Mouse (Mus musculus) CD4-positive, CD25-positive, alpha-beta regulatory T cell, adult 2 months (primary cell): ENCODE data around the gene Prdx4.
"Not testable (repeated sequence)": the region's sequence is repeated elsewhere in the genome, so short reads cannot be mapped to it uniquely, and the experiment has no call there.

Experiments used
- DNase-seq: peaks from one replicate; pipeline ENCODE4 v3.0.0-alpha.2; 2012; ENCODE audit warnings: low read depth, low spot score

Gene Prdx4

GRCm38 (mm10) chrX:155340654-155341053 is at the start of gene Prdx4:
Prdx4 (minus strand) TSS chrX:155340754.
- DNase-seq = no peak

DNA sequence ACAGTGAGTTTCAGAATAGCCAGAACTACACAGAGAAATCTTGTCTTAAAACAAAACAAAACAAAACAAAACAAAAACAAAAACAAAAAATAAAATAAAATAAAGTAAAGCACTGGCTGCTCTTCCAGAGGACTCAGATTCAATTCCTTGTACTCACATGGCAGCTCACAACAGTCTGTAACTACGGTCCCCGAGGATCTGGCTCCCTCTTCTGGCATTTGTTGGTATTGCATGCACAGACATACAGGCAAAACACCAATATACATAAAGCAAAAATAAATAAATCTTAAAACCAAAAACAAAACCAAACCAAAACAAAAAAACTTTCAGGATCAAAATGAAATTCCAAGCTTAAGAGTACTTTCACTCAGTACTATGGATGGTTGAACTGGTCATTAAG is 36.0 kb upstream of the Prdx4 start:
- peak; percentile 60 for DNase-seq

- DNase-seq = no peak
These were observed 34.9 kb upstream of the Prdx4 start for GRCm38 (mm10) chrX:155375458-155375857.

DNA sequence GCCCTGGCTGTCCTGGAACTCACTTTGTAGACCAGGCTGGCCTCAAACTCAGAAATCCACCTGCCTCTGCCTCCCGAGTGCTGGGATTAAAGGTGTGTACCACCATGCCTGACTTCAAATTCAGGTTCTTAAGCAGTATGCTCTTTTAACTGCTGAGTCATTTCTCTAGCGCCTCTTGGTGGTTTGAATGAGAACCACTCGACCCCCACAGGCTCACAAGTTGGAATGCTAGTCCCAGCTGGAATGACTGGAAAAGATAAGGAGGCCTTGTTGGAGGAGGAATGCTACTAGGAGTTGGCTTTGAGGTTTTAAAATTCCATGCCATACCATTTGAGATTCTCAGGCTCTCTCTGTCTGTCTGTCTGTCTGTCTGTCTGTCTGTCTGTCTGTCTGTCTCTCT is 29.6 kb upstream of the Prdx4 start:
- DNase-seq = not testable (repeated sequence)

DNA sequence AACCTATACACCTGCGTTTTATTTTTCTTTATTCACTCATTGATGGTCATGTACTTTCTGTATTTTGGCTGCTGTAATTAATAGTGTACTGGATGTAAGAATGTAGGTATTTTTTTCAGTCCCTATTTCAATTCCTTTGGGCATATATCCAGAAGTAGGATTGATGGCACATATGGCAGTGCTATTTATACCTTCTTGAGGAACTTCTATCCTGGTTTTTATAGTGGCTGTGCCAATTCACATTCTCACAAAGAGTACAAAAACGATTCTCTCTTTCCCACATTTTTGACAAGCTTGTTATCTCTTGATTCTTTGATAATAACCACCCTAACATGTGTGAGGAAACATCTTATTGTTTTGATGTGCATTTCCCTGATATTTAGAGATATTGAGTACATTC is 24.5 kb upstream of the Prdx4 start:
- DNase-seq = no peak

DNA sequence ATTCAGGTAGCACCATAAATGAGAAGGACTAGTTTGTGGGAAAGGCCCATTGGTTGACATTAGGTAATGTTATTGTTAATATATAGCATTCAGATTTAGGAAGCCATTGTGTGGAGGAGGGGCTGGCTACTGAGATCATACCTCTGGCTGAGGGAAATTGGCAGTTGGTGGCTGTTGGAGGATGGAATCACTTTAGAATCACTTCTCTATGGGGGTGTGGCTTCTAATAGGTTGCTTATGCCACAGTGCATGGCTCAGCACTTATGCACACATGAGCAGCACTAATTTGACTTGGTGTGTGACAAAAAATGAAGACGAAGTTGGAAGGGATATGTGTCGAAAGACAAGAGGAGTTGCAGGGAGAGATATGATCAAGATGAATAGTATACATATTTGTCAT is 5.7 kb upstream of the Prdx4 start:
- no peak for DNase-seq

DNA sequence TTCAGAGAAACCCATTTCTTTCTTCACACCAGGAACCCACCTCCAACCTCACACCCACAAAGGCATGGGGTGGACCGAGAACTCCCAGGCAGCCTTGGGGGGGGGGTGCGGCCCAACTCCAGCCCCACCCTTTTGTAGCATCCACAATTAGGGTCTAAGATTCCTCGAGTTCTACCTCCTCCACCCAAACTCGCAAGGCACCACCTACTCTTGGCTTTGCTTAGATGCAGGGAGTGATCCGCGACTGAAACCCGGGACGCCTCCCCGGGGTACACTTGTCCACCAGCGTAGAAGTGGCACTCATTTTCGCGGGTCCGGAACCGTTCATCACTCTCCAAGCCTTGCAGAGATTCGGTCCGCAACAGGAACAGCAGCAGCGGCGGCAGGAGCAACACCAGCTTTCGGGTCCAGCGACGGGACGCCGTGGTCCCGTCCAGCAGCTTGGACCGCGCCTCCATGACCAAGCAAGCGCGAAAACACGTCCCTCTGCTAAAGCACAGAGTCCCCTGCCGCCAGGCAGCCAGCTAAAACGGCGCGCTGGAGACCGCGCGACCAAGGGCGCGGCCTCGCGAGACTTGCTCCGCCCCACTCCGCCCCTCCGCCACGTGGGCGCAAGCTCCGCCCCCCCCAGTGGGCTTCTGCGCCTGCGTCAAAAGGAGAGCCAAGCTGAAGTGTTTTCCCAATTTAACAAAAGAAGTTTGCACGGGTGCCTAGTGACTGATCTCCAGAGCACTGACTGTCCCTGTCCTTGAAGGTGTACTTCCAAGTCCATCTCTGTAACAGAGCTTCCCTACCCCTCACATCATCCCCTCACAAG is 2.4 kb downstream of the Prdx4 start:
- peak; percentile 87 for DNase-seq

DNA sequence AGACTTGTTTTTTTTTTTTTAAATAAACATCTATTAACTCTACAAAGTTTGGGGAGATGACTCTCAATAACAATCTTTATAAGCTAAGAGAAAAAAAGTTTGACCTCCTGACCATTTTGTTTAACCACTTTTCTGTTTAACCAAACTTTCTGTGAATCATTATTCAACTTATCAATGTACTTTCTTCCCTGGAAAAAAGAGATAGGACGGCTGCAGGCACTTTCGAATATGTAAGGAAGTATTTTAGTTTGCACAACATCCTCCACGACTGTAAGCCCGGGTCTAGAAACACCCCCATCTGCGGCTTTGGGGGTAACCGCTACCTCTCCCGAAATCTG is 3.0 kb downstream of the Prdx4 start:
- no peak for DNase-seq

DNA sequence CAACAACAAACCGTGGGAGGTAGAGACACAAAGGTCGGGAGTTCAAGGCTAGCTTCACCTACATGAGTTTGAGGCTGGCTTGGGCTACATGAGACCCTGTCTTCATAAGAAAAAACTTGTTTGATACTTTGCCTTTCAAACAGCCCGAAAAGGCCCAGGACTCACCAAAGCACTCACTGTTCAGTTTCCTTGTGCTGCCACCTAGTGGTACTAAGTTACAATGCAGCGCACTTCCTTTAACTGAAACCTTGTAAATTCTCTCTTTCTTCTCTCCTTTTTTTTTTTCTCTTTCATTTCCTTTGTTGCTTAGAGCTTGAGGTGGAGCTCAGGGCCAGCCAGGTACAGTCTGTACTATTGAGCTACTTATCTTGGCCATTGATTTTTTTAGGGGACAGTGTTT is 22.5 kb downstream of the Prdx4 start:
- peak; percentile 73 for DNase-seq

- DNase-seq = peak; percentile 25
These were observed 34.2 kb downstream of the Prdx4 start for GRCm38 (mm10) chrX:155306390-155306789.

GRCm38 (mm10) chrX:155280427-155281044 is 60.0 kb downstream of the Prdx4 start:
- DNase-seq = no peak

DNA sequence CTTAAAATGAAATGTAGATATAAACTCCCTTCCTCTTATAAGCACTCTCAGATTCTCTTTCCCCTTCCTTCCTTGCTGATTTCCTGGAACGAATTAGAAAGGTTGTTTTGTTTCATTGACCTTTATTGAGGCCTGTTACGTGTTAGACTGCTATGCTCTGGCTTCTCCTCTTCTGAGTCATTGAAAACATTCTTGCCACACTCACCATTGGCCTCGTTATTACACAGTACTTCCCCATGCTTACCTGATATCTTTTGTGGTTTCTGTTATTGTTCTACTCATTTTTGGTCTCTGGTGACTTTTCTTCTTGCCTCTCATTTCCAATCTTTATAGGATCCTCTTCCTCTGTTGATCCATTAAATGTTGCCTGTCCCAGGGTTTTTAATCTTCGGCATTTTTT is 62.1 kb downstream of the Prdx4 start:
- DNase-seq = peak; percentile 16
